Mouse (Mus musculus) stomach, embryonic 16.5 days (tissue): ENCODE measurements around the gene Bbs9. TPM values are rescaled to one million over a fixed set of nuclear protein-coding genes. Genes with fewer than 3 reads are reported as not detected.

Experiments used
- ATAC-seq: fragments of 200-750 bp; cut with Nextera tagmentation; 2 replicates; pipeline ENCODE4 v1.8.0; 2017; ENCODE audit warnings: moderate number of reproducible peaks, moderate TSS enrichment; ENCODE audit not compliant: insufficient read depth, low FRiP score
- H3K27ac ChIP-seq: fragments of 300-500 bp; sonication (generic); 2 replicates; pipeline ENCODE4 v1.5.1; 2014; ENCODE audit warnings: low read length
- H3K27me3 ChIP-seq: fragments of 300-500 bp; sonication (generic); 2 replicates; pipeline ENCODE4 v1.6.1; 2014; ENCODE audit warnings: low read length, control low read depth, mixed read lengths; ENCODE audit not compliant: control insufficient read depth, insufficient read depth
- H3K36me3 ChIP-seq: fragments of 300-500 bp; sonication (generic); 2 replicates; pipeline ENCODE4 v1.6.1; 2014; ENCODE audit warnings: low read length; ENCODE audit not compliant: control insufficient read depth, insufficient read depth
- H3K4me1 ChIP-seq: fragments of 300-500 bp; sonication (generic); 2 replicates; pipeline ENCODE4 v1.6.1; 2014; ENCODE audit warnings: low read length, control low read depth, mixed read lengths; ENCODE audit not compliant: control insufficient read depth, insufficient read depth
- H3K4me2 ChIP-seq: fragments of 300-500 bp; sonication (generic); 2 replicates; pipeline ENCODE4 v1.6.1; 2014; ENCODE audit warnings: low read depth, low read length, mixed read lengths
- H3K4me3 ChIP-seq: fragments of 300-500 bp; sonication (generic); replicated peaks from 2 replicates; pipeline ENCODE4 v1.5.1; 2014; ENCODE audit warnings: mild to moderate bottlenecking, low read length
- H3K9ac ChIP-seq: fragments of 300-500 bp; sonication (generic); 2 replicates; pipeline ENCODE4 v1.6.1; 2014; ENCODE audit warnings: low read length
- H3K9me3 ChIP-seq: fragments of 300-500 bp; sonication (generic); replicated peaks from 2 replicates; pipeline ENCODE4 v1.6.1; 2016; ENCODE audit warnings: low read length, control low read depth; ENCODE audit not compliant: control insufficient read depth
- WGBS: fragments of 180-500 bp; shearing (Covaris S2); extraction: QIAGEN DNeasy Blood & Tissue Kit; methylation state at CpG from one replicate; pipeline ENCODE4 v1.1.7; 2014; 5-methylcytosine and 5-hydroxymethylcytosine counted together
- polyA plus RNA-seq: library from polyadenylated mRNA; unstranded; fragments of >200 nt; fragmentation: Nextera tagmentation; extraction: Ambion mirVana; gene quantifications from 2 replicates; pipeline ENCODE4 v1.2.1, GENCODE M21; 2015

The Bbs9 gene
- polyA plus RNA-seq, 1 experiment from 2014 or later: 12.2 TPM

- H3K9me3 ChIP-seq: no peaks in the 10 kb centered on the region
- no peak overlapping the region for H3K9ac ChIP-seq
- H3K36me3 ChIP-seq: peaks cover 36% of the 10 kb centered on the region
- no peak overlapping the region for H3K4me3 ChIP-seq
- WGBS: 87% methylated on average over 11 of the region's 11 CpGs
- no peak overlapping the region for H3K27ac ChIP-seq
- H3K27me3 ChIP-seq: no peaks in the 10 kb centered on the region
- no peaks in the 10 kb centered on the region for H3K4me1 ChIP-seq
- H3K4me2 ChIP-seq: no peak overlapping the region
- ATAC-seq: no peak
Measured at GRCm38 (mm10) chr9:22457142-22457835, 18.2 kb upstream of the Bbs9 start.

GRCm38 (mm10) chr9:22461946-22462345, 13.6 kb upstream of the Bbs9 start:
- Histone ChIP-seq H3K4me1 (no peaks in the 10 kb centered on the region), H3K27ac (no peak overlapping the region), H3K36me3 (peaks cover 2% of the 10 kb centered on the region; the same call in 1 of the 2 replicates), H3K4me3 (no peak overlapping the region), H3K9me3 (no peaks in the 10 kb centered on the region), H3K9ac (no peak overlapping the region), H3K27me3 (no peaks in the 10 kb centered on the region), H3K4me2 (no peak overlapping the region)
- no peak for ATAC-seq
- 91% methylated on average over 3 of the region's 3 CpGs for WGBS

GRCm38 (mm10) chr9:22466212-22466611, 9.3 kb upstream of the Bbs9 start:
- no peaks in the 10 kb centered on the region for H3K36me3 ChIP-seq
- no peaks in the 10 kb centered on the region for H3K9me3 ChIP-seq
- no peak for ATAC-seq
- no peak overlapping the region for H3K4me2 ChIP-seq
- peaks cover 5% of the 10 kb centered on the region; the same call in 1 of the 2 replicates for H3K4me1 ChIP-seq
- H3K27me3 ChIP-seq: no peaks in the 10 kb centered on the region
- no peak overlapping the region for H3K4me3 ChIP-seq
- WGBS: 90% methylated on average over 5 of the region's 5 CpGs
- no peak overlapping the region for H3K27ac ChIP-seq
- H3K9ac ChIP-seq: no peak overlapping the region

- Histone ChIP-seq H3K9ac (peak overlapping the region; percentile 97), H3K27me3 (no peaks in the 10 kb centered on the region), H3K4me3 (peak overlapping the region; percentile 87), H3K4me1 (peaks cover 5% of the 10 kb centered on the region; the same call in 1 of the 2 replicates), H3K27ac (peak overlapping the region; percentile 86), H3K36me3 (no peaks in the 10 kb centered on the region), H3K9me3 (no peaks in the 10 kb centered on the region), H3K4me2 (peak overlapping the region; percentile 69)
- WGBS: under 1% methylated on average over 71 of the region's 73 CpGs
- peak; percentile 65 for ATAC-seq
Measured at GRCm38 (mm10) chr9:22467371-22468169, 7.9 kb upstream of the Bbs9 start.

- peak overlapping the region; percentile 69 for H3K4me2 ChIP-seq
- H3K9me3 ChIP-seq: no peaks in the 10 kb centered on the region
- H3K4me1 ChIP-seq: peaks cover 5% of the 10 kb centered on the region; the same call in 1 of the 2 replicates
- whole genome bisulfite sequencing: 4% methylated on average over 37 of the region's 43 CpGs
- peak; percentile 94 for ATAC-seq
- peak overlapping the region; percentile 87 for H3K4me3 ChIP-seq
- peak overlapping the region; percentile 97 for H3K9ac ChIP-seq
- no peaks in the 10 kb centered on the region for H3K36me3 ChIP-seq
- no peaks in the 10 kb centered on the region for H3K27me3 ChIP-seq
- H3K27ac ChIP-seq: peak overlapping the region; percentile 86
Measured at GRCm38 (mm10) chr9:22468170-22468898, 7.2 kb upstream of the Bbs9 start.

- H3K4me2 ChIP-seq: peak overlapping the region; percentile 69
Measured at GRCm38 (mm10) chr9:22468899-22469259, 6.6 kb upstream of the Bbs9 start.

GRCm38 (mm10) chr9:22469643-22470042, 5.9 kb upstream of the Bbs9 start, which contains the start of gene Rp9:
Gene Rp9 (minus strand): TSS chr9:22469743.
- peak within 1 kb of the TSS; percentile 42; the same call in 1 of the 2 replicates for H3K27ac ChIP-seq
- H3K4me3 ChIP-seq: peak within 1 kb of the TSS; percentile 87
- 91% methylated on average over 3 of the region's 3 CpGs for WGBS
- no peaks in the 10 kb centered on the region for H3K27me3 ChIP-seq
- peaks cover 5% of the 10 kb centered on the region; the same call in 1 of the 2 replicates for H3K4me1 ChIP-seq
- H3K36me3 ChIP-seq: no peaks in the 10 kb centered on the region
- H3K4me2 ChIP-seq: peak within 1 kb of the TSS; percentile 69
- no peaks in the 10 kb centered on the region for H3K9me3 ChIP-seq
- ATAC-seq: no peak
- peak within 1 kb of the TSS; percentile 97 for H3K9ac ChIP-seq

More at GRCm38 (mm10) chr9:22468899-22469259, 6.6 kb upstream of the Bbs9 start:
- Histone ChIP-seq H3K36me3 (no peaks in the 10 kb centered on the region), H3K4me3 (no peak overlapping the region), H3K9ac (no peak overlapping the region), H3K27ac (no peak overlapping the region), H3K4me1 (peaks cover 5% of the 10 kb centered on the region; the same call in 1 of the 2 replicates), H3K9me3 (no peaks in the 10 kb centered on the region), H3K27me3 (no peaks in the 10 kb centered on the region)
- no peak for ATAC-seq
- WGBS: 74% methylated on average over 8 of the region's 8 CpGs

- Histone ChIP-seq H3K4me2 (peak overlapping the region; percentile 97), H3K4me3 (peak overlapping the region; percentile 68), H3K9ac (peak overlapping the region; percentile 69), H3K4me1 (peaks cover 4% of the 10 kb centered on the region), H3K27ac (peak overlapping the region; percentile 68), H3K27me3 (no peaks in the 10 kb centered on the region), H3K36me3 (no peaks in the 10 kb centered on the region), H3K9me3 (no peaks in the 10 kb centered on the region)
- no peak for ATAC-seq
- 3% methylated on average over 10 of the region's 10 CpGs for WGBS
Measured at GRCm38 (mm10) chr9:22476265-22476664, 750 bp downstream of the Bbs9 start.
